Mouse (Mus musculus) right cerebral cortex, adult 2 months (tissue): ENCODE data around the gene 1810046K07Rik.

Experiments
- DNase-seq, 2 experiments: peaks; one replicate each; pipeline ENCODE4 v3.0.0; 2021 to 2022; ENCODE audit warnings: low spot score in 2 of 2

Gene 1810046K07Rik

GRCm38 (mm10) chr9:51328731-51329130 is at the start of gene 1810046K07Rik:
Gene 1810046K07Rik, minus strand, starts transcription at chr9:51328917.
- DNase-seq: no peak

- DNase-seq: no peak
Measured at GRCm38 (mm10) chr9:51369560-51369959, 40.8 kb upstream of the 1810046K07Rik start.

- no peak for DNase-seq
Measured at GRCm38 (mm10) chr9:51367124-51367523, 38.4 kb upstream of the 1810046K07Rik start.

GRCm38 (mm10) chr9:51364059-51364458 is 35.3 kb upstream of the 1810046K07Rik start:
- DNase-seq: no peak

- DNase-seq: no peak
Measured at GRCm38 (mm10) chr9:51353511-51353910, 24.8 kb upstream of the 1810046K07Rik start.

- DNase-seq: no peak
Measured at GRCm38 (mm10) chr9:51352896-51353295, 24.2 kb upstream of the 1810046K07Rik start.

GRCm38 (mm10) chr9:51349422-51349821 is 20.7 kb upstream of the 1810046K07Rik start:
- DNase-seq: no peak

- no peak for DNase-seq
Measured at GRCm38 (mm10) chr9:51345768-51346167, 17.1 kb upstream of the 1810046K07Rik start.

- peak; percentile 93 to 96 for DNase-seq
Measured at GRCm38 (mm10) chr9:51335294-51336010, 6.7 kb upstream of the 1810046K07Rik start.

GRCm38 (mm10) chr9:51331449-51332238 is 2.9 kb upstream of the 1810046K07Rik start:
- no peak for DNase-seq

GRCm38 (mm10) chr9:51327555-51327903 is 1.2 kb downstream of the 1810046K07Rik start:
- DNase-seq: no peak

- DNase-seq: no peak
Measured at GRCm38 (mm10) chr9:51326619-51327554, 1.8 kb downstream of the 1810046K07Rik start.

- no peak for DNase-seq
Measured at GRCm38 (mm10) chr9:51324406-51325065, 4.2 kb downstream of the 1810046K07Rik start.

GRCm38 (mm10) chr9:51320096-51320495 is 8.6 kb downstream of the 1810046K07Rik start:
- DNase-seq: no peak

- no peak for DNase-seq
Measured at GRCm38 (mm10) chr9:51318246-51318645, 10.5 kb downstream of the 1810046K07Rik start.

GRCm38 (mm10) chr9:51317322-51317721 is 11.4 kb downstream of the 1810046K07Rik start:
- DNase-seq: no peak

GRCm38 (mm10) chr9:51315402-51316063 is 13.2 kb downstream of the 1810046K07Rik start:
- no peak for DNase-seq

- DNase-seq: no peak
Measured at GRCm38 (mm10) chr9:51312554-51313317, 16.0 kb downstream of the 1810046K07Rik start.

GRCm38 (mm10) chr9:51310515-51310914 is 18.2 kb downstream of the 1810046K07Rik start:
- no peak for DNase-seq

GRCm38 (mm10) chr9:51306351-51306750 is 22.4 kb downstream of the 1810046K07Rik start:
- DNase-seq: no peak
